Mouse (Mus musculus) forebrain, embryonic 14.5 days (tissue): ENCODE measurements at regions not wholly inside any gene's neighbourhood (a gene's known extent, or its start where the extent isn't known, plus 50 kb on each side); places are given as distances from the start of the nearest gene placed in this dataset.

ENCODE experiments used
- ATAC-seq: fragments of 200-750 bp; cut with Nextera tagmentation; 2 replicates; pipeline ENCODE4 v1.8.0; 2017; ENCODE audit warnings: mild to moderate bottlenecking, moderate library complexity
- DNase-seq: peaks from one replicate; pipeline ENCODE4 v3.0.0-alpha.2; 2015; ENCODE audit warnings: low spot score
- H3K27ac ChIP-seq: fragments of 300-500 bp; sonication (generic); 2 replicates; pipeline ENCODE4 v1.5.1; 2014; ENCODE audit warnings: low read depth, mild to moderate bottlenecking, control low read depth, low read length, moderate library complexity
- H3K27me3 ChIP-seq: fragments of 300-500 bp; sonication (generic); replicated peaks from 2 replicates; pipeline ENCODE4 v1.6.1; 2014; ENCODE audit warnings: low read length, control low read depth, mixed read lengths; ENCODE audit not compliant: control insufficient read depth, insufficient read depth
- H3K36me3 ChIP-seq: fragments of 300-500 bp; sonication (generic); 2 replicates; pipeline ENCODE4 v1.6.1; 2014; ENCODE audit warnings: low read length, control low read depth; ENCODE audit not compliant: control insufficient read depth, insufficient read depth
- H3K4me1 ChIP-seq: fragments of 300-500 bp; sonication (generic); 2 replicates; pipeline ENCODE4 v1.6.1; 2014; ENCODE audit warnings: antibody characterized with exemption, low read length, control low read depth; ENCODE audit not compliant: control insufficient read depth, insufficient read depth
- H3K4me2 ChIP-seq: fragments of 300-500 bp; sonication (generic); 2 replicates; pipeline ENCODE4 v1.6.1; 2014; ENCODE audit warnings: mild to moderate bottlenecking, control low read depth, low read length
- H3K4me3 ChIP-seq: fragments of 300-500 bp; sonication (generic); 2 replicates; pipeline ENCODE4 v1.5.1; 2014; ENCODE audit warnings: low read depth, low read length, control low read depth
- H3K9ac ChIP-seq: fragments of 300-500 bp; sonication (generic); 2 replicates; pipeline ENCODE4 v1.6.1; 2014; ENCODE audit warnings: mild to moderate bottlenecking, low read length, control low read depth, moderate library complexity
- H3K9me3 ChIP-seq: fragments of 300-500 bp; sonication (generic); replicated peaks from 2 replicates; pipeline ENCODE4 v1.6.1; 2016; ENCODE audit warnings: low read length, control low read depth, mixed read lengths; ENCODE audit not compliant: control insufficient read depth
- WGBS: fragments of 180-500 bp; shearing (Covaris S2); extraction: QIAGEN DNeasy Blood & Tissue Kit; methylation state at CpG from one replicate; pipeline ENCODE4 v1.1.7; 2014; 5-methylcytosine and 5-hydroxymethylcytosine counted together

GRCm38 (mm10) chr10:108051637-108052036 is 110.4 kb upstream of the Ppp1r12a start:
- Histone ChIP-seq H3K4me3 (no peak overlapping the region), H3K4me2 (no peak overlapping the region), H3K4me1 (no peaks in the 10 kb centered on the region), H3K27ac (no peak overlapping the region), H3K9me3 (0 out of 2 replicates have a peak, but pooled peaks cover 3% of the 10 kb centered on the region), H3K27me3 (no peaks in the 10 kb centered on the region), H3K36me3 (no peaks in the 10 kb centered on the region), H3K9ac (no peak overlapping the region)
- DNase-seq = no peak
- no peak for ATAC-seq
- WGBS = 90% methylated on average over 1 of the region's 1 CpGs

DNA sequence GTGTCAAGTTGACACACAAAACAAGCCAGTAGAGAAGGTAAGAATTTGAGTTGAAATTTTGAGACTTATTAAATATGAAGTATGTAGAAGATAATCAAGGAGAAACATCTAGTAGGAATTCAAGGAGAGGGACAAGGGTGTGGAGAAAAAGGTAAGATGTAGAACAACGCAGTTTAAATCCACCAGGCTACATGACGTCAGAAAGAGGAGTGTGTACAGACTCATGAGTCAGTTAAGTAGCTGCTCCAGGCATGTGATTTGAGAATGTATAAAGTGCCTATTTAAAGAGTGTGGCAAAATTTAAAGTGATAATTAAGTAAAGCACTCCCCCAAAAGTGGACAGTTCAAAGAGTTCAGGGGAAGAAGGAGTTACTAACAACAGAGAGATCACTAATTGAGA is 113.6 kb upstream of the Ppp1r12a start:
- Histone ChIP-seq H3K36me3 (no peaks in the 10 kb centered on the region), H3K27me3 (no peaks in the 10 kb centered on the region), H3K4me2 (no peak overlapping the region), H3K9ac (no peak overlapping the region), H3K4me3 (no peak overlapping the region), H3K4me1 (no peaks in the 10 kb centered on the region), H3K9me3 (0 out of 2 replicates have a peak, but pooled peaks cover 3% of the 10 kb centered on the region), H3K27ac (no peak overlapping the region)
- DNase-seq (no peak), ATAC-seq (no peak)
- WGBS = 85% methylated on average over 2 of the region's 2 CpGs

GRCm38 (mm10) chr10:108043519-108043918 is 118.5 kb upstream of the Ppp1r12a start:
- Histone ChIP-seq H3K27me3 (no peaks in the 10 kb centered on the region), H3K9me3 (no peaks in the 10 kb centered on the region), H3K4me3 (no peak overlapping the region), H3K27ac (no peak overlapping the region), H3K4me1 (no peaks in the 10 kb centered on the region), H3K4me2 (no peak overlapping the region), H3K36me3 (no peaks in the 10 kb centered on the region), H3K9ac (no peak overlapping the region)
- 78% methylated on average over 2 of the region's 2 CpGs for WGBS
- DNase-seq = no peak
- ATAC-seq = no peak

DNA sequence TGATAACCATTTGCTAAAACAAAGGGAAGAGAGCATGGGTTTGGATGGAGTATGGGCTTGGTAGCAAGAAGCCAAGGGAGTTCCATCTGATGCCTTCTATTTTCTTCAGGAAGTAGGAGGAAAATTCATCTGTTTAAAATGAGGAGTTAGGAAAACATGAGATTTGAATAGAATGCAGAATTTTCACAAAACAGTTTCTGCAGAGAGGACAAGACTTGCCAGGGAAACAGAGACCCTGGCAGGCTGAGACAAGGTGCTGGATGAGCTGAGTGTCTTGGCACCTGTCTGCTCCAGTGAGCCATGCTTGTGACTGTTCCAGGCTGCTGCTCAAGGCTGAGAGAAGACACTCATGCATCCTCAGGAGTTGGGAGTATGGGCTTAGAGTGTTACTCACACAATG is 122.0 kb upstream of the Ppp1r12a start:
- peaks cover 5% of the 10 kb centered on the region for H3K4me1 ChIP-seq
- H3K27me3 ChIP-seq = no peaks in the 10 kb centered on the region
- no peaks in the 10 kb centered on the region for H3K36me3 ChIP-seq
- no peak for ATAC-seq
- H3K27ac ChIP-seq = no peak overlapping the region
- no peak overlapping the region for H3K4me3 ChIP-seq
- no peak overlapping the region for H3K4me2 ChIP-seq
- no peak overlapping the region for H3K9ac ChIP-seq
- DNase-seq = no peak
- H3K9me3 ChIP-seq = no peaks in the 10 kb centered on the region

DNA sequence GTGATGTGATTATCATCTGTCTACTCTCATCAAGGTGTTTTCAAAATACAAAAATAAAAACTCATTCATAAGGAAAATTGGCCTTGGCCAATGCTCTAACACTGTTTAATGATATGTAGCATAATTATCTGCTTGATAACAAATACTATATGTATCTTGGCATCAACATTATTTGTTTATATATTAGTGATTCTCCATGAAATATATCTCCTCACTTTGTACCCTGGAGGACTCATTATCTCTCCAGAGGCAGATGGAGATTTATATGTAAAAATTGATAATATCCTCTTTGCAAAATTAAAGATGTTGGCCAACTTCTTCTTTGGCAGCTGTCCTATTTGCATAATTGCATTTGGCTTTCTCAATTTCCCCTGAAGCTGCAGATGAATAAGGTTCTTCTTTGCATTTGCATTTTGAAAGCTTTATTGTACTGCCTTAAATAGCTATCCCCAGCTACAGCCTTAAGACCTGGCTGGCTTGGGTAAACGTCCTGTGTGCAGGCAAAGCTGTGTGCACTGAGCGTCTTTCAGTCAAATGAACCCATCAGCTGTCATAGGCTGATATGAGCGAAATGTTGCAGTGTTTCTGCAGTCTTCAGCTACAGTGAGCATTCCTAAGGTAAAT is 124.7 kb upstream of the Otogl start:
- no peak overlapping the region for H3K9ac ChIP-seq
- WGBS = 25% methylated on average over 3 of the region's 3 CpGs
- ATAC-seq (peak; percentile 71), DNase-seq (peak; percentile 72)
- H3K27me3 ChIP-seq = no peaks in the 10 kb centered on the region
- peaks cover 5% of the 10 kb centered on the region for H3K4me1 ChIP-seq
- H3K27ac ChIP-seq = no peak overlapping the region
- no peaks in the 10 kb centered on the region for H3K36me3 ChIP-seq
- no peaks in the 10 kb centered on the region for H3K9me3 ChIP-seq
- H3K4me2 ChIP-seq = no peak overlapping the region
- no peak overlapping the region for H3K4me3 ChIP-seq

DNA sequence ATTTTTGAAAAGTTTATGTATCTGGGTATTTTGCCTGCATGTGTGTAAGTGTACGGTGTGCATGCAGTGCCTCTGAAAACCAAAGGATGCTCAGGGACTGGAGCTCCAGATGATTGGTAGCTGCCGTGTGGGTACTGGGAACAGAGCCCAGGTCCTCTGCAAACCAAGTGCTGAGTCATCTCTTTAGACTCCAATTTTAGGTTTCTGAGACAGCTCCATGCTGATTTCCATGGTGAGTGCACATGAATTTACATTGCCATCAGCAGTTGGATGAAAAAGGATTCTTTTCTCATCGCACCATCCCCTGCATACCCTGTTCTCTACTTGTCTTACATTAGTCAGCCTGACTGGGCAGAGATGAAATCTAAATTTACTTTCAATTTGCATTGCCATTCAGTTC is 122.1 kb upstream of the Otogl start:
- H3K4me1 ChIP-seq = peaks cover 5% of the 10 kb centered on the region
- no peak overlapping the region for H3K4me2 ChIP-seq
- no peak overlapping the region for H3K9ac ChIP-seq
- no peak overlapping the region for H3K27ac ChIP-seq
- H3K36me3 ChIP-seq = no peaks in the 10 kb centered on the region
- 83% methylated on average over 3 of the region's 3 CpGs for WGBS
- H3K4me3 ChIP-seq = no peak overlapping the region
- no peaks in the 10 kb centered on the region for H3K27me3 ChIP-seq
- ATAC-seq (no peak), DNase-seq (no peak)
- no peaks in the 10 kb centered on the region for H3K9me3 ChIP-seq

GRCm38 (mm10) chr10:108033317-108033795 is 121.4 kb upstream of the Otogl start:
- H3K27me3 ChIP-seq = no peaks in the 10 kb centered on the region
- DNase-seq (no peak), ATAC-seq (no peak)
- H3K4me2 ChIP-seq = no peak overlapping the region
- no peak overlapping the region for H3K4me3 ChIP-seq
- no peaks in the 10 kb centered on the region for H3K36me3 ChIP-seq
- H3K4me1 ChIP-seq = peaks cover 5% of the 10 kb centered on the region
- no peak overlapping the region for H3K27ac ChIP-seq
- H3K9ac ChIP-seq = no peak overlapping the region
- WGBS = 100% methylated on average over 1 of the region's 1 CpGs
- H3K9me3 ChIP-seq = no peaks in the 10 kb centered on the region

DNA sequence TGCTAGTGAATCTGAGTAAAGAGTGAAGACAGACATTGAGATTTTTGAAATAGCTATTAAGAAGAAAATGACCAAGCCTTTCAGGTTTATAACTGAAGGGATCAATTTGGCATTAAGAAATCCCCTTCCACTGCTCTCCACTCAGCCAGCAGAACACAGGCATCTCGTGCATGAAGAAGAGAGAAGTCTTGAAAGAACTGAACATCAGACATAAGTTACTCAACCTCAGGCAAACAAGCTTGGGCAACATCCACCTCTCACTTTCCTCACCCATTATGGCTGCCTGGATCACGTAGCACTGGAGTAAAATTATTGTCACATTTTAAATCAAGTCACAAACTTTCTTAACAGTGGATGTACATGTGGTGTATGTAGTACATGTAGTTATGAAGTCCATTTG is 115.6 kb upstream of the Otogl start:
- Histone ChIP-seq H3K9ac (no peak overlapping the region), H3K4me1 (no peaks in the 10 kb centered on the region), H3K4me2 (no peak overlapping the region), H3K4me3 (no peak overlapping the region), H3K27ac (no peak overlapping the region), H3K27me3 (no peaks in the 10 kb centered on the region), H3K9me3 (no peaks in the 10 kb centered on the region), H3K36me3 (no peaks in the 10 kb centered on the region)
- DNase-seq = no peak
- 76% methylated on average over 2 of the region's 2 CpGs for WGBS
- no peak for ATAC-seq

DNA sequence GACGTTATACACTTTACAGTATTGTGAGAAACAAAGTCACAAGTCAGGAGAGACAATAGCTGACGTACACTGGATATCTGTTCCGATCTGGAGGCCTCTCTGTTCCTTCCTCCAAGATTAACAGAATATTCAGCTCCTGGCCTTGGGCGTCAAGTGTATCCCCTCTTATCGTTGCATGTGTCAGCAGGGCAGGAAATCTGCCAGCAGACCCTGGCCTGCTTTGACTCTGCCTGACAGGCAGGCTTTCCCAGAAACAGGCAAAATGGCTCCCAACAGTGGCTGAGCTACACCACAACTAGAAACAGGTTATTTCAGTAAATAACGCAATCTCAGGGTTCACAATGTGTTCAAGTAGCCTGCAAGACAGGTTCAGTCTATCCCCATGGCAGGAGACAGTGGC is 112.3 kb upstream of the Otogl start:
- 90% methylated on average over 6 of the region's 6 CpGs for WGBS
- no peak overlapping the region for H3K4me3 ChIP-seq
- no peak for ATAC-seq
- no peak overlapping the region for H3K9ac ChIP-seq
- H3K27me3 ChIP-seq = no peaks in the 10 kb centered on the region
- no peaks in the 10 kb centered on the region for H3K9me3 ChIP-seq
- no peak overlapping the region for H3K4me2 ChIP-seq
- H3K27ac ChIP-seq = no peak overlapping the region
- H3K4me1 ChIP-seq = no peaks in the 10 kb centered on the region
- no peak for DNase-seq
- H3K36me3 ChIP-seq = no peaks in the 10 kb centered on the region
